Mouse (Mus musculus) hindbrain, embryonic 10.5 days (tissue): ENCODE results near the gene Ap2m1. TPM values are rescaled to one million over a fixed set of nuclear protein-coding genes. Genes with fewer than 3 reads are reported as not detected.

ENCODE experiments used
- DNase-seq: peaks from one replicate; pipeline ENCODE4 v3.0.0-alpha.2; 2017; ENCODE audit warnings: low spot score
- H3K27ac ChIP-seq: fragments of 300-500 bp; sonication (generic); 2 replicates; pipeline ENCODE4 v1.5.1; 2016; ENCODE audit warnings: mild to moderate bottlenecking, moderate library complexity
- H3K27me3 ChIP-seq: fragments of 300-500 bp; sonication (generic); 2 replicates; pipeline ENCODE4 v1.6.1; 2016; ENCODE audit warnings: mild to moderate bottlenecking; ENCODE audit not compliant: poor library complexity, insufficient read depth, severe bottlenecking
- H3K36me3 ChIP-seq: fragments of 300-500 bp; sonication (generic); 2 replicates; pipeline ENCODE4 v1.6.1; 2016; ENCODE audit warnings: mild to moderate bottlenecking, moderate library complexity
- H3K4me1 ChIP-seq: fragments of 300-500 bp; sonication (generic); replicated peaks from 2 replicates; pipeline ENCODE4 v1.6.1; 2016; ENCODE audit warnings: mild to moderate bottlenecking
- H3K4me3 ChIP-seq: fragments of 300-500 bp; sonication (generic); 2 replicates; pipeline ENCODE4 v1.5.1; 2016; ENCODE audit warnings: mild to moderate bottlenecking, moderate library complexity
- H3K9me3 ChIP-seq: fragments of 300-500 bp; sonication (generic); 2 replicates; pipeline ENCODE4 v1.6.1; 2016; ENCODE audit warnings: mild to moderate bottlenecking, moderate library complexity
- WGBS: fragments of 180-500 bp; shearing (Covaris S2); methylation state at CpG from one replicate; pipeline ENCODE4 v1.1.7; 2016; 5-methylcytosine and 5-hydroxymethylcytosine counted together
- polyA plus RNA-seq: library from polyadenylated mRNA; unstranded; fragments of >200 nt; fragmentation: Nextera tagmentation; extraction: Ambion mirVana; gene quantifications from 2 replicates; pipeline ENCODE4 v1.2.1, GENCODE M21; 2016

The Ap2m1 gene
- polyA plus RNA-seq, 1 experiment from 2014 or later = 825 TPM

DNA sequence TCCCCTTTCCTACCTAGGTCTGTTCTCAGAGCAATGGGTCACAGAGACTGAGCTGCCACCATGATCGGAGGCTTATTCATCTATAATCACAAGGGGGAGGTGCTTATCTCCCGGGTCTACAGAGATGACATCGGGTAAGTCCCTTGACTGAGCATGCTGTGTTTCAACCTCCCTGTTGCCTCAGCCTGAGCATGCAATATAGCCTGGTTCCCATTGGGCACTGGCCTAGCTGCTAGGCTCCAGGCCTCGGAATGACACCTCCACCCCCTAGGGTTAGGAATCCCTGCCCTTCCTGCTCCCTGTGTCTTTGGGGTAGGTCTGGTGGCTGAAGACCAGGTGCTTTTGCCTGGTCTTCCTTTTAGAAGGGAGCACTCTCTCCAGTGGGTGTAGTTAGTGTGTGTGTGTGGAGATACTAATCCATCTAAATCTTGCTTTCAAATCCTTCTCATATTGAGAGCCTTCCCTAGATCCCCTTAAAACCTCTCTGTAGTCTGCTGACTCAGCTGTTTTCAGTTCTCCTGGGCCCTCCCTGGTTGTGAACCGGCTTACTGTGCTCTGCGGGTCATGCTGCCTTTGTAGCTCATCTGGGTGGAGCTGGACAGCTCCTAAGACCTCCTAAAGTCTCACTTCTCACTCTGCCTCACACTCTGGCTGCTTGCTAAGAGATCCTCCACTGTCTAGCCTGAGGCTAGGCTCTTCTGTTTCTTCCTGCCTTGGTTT lies 2.5 kb downstream of the Ap2m1 start:
- H3K36me3 ChIP-seq = peaks cover 68% of the 10 kb centered on the region
- 43% methylated on average over 6 of the region's 6 CpGs for WGBS
- no peak for DNase-seq
- H3K4me3 ChIP-seq = peak overlapping the region; percentile 79
- peak overlapping the region; percentile 74 for H3K27ac ChIP-seq
- no peaks in the 10 kb centered on the region for H3K27me3 ChIP-seq
- H3K4me1 ChIP-seq = peaks cover 31% of the 10 kb centered on the region
- no peaks in the 10 kb centered on the region for H3K9me3 ChIP-seq

DNA sequence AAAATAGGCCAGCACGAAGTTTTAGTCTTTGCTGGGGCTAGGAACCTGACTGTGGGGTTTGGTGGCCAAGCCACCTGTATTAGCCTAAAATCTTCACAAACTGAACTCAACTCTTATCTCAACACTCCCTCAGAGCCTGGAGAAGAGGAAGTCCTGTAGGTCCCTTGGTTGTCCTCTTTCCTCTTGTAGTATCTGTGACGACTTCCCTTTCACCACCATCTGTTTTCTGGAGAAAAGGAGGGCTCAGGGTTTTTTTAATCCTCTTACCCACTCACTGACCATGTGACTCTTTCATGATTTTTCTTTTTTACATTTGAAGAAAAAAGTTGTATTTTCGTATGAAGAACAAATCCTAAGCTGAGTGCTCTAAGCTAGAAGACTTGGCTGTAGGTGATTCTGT lies 4.4 kb downstream of the Ap2m1 start:
- WGBS = 78% methylated on average over 3 of the region's 3 CpGs
- Histone ChIP-seq H3K4me1 (peaks cover 31% of the 10 kb centered on the region), H3K36me3 (peaks cover 74% of the 10 kb centered on the region), H3K27ac (no peak overlapping the region), H3K27me3 (no peaks in the 10 kb centered on the region), H3K4me3 (no peak overlapping the region), H3K9me3 (no peaks in the 10 kb centered on the region)
- DNase-seq = no peak

DNA sequence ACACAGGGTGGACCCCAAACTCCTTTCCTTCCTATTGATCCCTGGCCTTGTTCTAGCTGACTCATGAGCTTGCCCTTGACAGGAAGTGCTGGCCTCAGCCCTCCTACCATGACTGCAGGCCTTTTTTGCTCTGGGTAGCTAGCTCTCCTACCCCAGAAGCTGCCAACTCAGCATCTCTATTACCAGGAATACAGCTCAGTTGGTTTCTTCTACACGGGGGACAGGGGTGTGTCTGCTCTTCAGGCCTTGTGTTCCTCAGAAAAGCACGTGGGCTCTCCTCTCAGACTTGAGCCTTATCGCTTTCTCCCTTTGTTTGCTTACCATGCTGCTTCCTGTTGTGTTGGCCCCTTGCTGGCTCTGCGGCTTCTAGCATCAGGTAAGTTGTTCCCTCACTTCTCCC lies 5.2 kb downstream of the Ap2m1 start:
- Histone ChIP-seq H3K4me1 (peaks cover 31% of the 10 kb centered on the region), H3K4me3 (no peak overlapping the region), H3K36me3 (peaks cover 82% of the 10 kb centered on the region), H3K27me3 (no peaks in the 10 kb centered on the region), H3K9me3 (no peaks in the 10 kb centered on the region), H3K27ac (no peak overlapping the region)
- DNase-seq = no peak
- 88% methylated on average over 4 of the region's 4 CpGs for WGBS

DNA sequence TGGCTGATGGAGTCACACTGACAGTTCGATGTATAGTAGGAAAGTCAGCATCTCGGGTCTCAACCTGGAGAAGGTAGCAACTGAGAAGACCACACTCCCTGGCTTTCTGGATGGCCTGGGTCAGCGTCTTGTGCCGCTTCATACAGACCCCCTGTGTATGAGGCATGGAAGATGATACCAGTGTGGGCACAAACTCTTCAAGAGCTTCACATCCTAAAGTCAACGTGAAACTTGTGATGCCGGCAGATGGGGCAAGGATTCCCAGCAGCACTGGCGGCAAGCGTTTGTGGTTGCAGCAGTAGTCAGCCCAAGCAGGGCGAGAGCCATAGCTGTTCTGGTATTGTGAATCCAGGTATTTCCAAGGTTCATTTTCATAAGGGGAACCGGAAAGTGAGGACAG lies 10.4 kb downstream of the Ap2m1 start:
- Histone ChIP-seq H3K4me1 (peaks cover 18% of the 10 kb centered on the region), H3K4me3 (no peak overlapping the region), H3K9me3 (no peaks in the 10 kb centered on the region), H3K27me3 (no peaks in the 10 kb centered on the region), H3K27ac (no peak overlapping the region), H3K36me3 (peaks cover 64% of the 10 kb centered on the region)
- 92% methylated on average over 10 of the region's 10 CpGs for WGBS
- DNase-seq = no peak

DNA sequence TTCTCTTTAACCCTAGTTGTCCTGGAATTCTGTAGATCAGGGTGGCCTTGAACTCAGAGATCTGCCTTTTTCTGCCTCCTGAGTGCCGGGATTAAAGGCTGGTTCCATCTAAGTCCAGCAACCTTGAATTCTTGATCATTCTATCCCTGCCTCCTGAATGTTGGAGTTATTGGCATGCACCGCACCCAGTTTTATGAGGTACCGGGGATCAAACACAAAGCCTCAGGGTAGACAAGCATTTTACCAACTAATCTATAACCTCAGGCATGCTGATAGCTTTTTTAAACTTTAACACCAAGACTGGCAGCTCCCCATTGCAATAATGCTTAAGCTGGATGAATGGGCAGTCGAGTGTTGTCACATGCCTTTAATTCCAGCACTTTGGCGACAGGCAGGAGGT lies 12.1 kb downstream of the Ap2m1 start:
- Histone ChIP-seq H3K27ac (no peak overlapping the region), H3K4me3 (peak overlapping the region; percentile 68), H3K9me3 (no peaks in the 10 kb centered on the region), H3K36me3 (peaks cover 63% of the 10 kb centered on the region), H3K4me1 (peaks cover 18% of the 10 kb centered on the region), H3K27me3 (no peaks in the 10 kb centered on the region)
- no peak for DNase-seq
- 60% methylated on average over 5 of the region's 5 CpGs for WGBS

DNA sequence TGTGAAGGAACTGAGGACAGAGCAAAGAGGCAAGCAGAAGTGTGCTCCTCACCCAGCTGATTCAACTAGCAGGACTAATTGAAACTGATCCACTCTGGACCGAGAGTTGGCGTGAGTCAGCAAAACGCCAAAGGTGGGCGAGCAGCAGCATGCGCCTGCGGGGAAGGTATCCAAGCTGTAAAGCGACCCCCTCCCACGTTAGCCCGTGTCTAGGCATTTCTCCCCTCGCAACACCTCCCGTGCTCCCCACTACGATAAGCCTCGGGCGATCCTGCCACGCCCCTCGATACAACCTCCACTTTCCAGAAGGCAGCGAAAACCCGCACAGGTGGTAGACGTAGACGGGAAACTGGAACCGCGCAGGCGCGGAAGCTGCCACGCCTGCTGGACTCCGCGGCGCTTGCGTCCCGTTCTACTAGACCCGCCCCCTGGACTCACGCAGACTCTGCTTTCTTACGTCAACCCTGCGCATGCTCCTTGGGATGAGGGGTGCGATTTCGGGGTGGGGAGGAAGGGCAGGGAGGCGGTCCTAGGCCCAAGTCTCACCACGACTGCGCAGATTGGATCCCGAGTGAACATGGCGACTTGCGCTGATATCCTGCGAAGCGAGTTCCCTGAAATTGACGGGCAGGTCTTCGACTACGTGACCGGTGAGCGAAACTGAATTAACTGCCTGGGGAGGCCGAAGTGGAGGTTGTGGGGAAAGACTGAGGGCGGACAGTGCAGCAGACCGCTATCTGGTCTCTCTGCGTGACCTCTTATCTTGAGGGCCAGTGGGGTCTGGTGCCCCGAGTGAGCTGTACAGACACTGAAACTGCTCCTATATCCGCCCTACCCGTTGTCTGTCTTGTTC lies 13.0 kb downstream of the Ap2m1 start, which contains the start of gene Abcf3:
TSS of gene Abcf3 (plus strand) at position 482 of the 853 bp plus-strand sequence.
- Histone ChIP-seq H3K27me3 (no peaks in the 10 kb centered on the region), H3K9me3 (no peaks in the 10 kb centered on the region), H3K4me1 (peaks cover 18% of the 10 kb centered on the region), H3K36me3 (peaks cover 64% of the 10 kb centered on the region), H3K4me3 (peak within 1 kb of the TSS; percentile 68), H3K27ac (peak within 1 kb of the TSS; percentile 88)
- WGBS = under 1% methylated on average over 56 of the region's 56 CpGs
- DNase-seq = peak; percentile 98

DNA sequence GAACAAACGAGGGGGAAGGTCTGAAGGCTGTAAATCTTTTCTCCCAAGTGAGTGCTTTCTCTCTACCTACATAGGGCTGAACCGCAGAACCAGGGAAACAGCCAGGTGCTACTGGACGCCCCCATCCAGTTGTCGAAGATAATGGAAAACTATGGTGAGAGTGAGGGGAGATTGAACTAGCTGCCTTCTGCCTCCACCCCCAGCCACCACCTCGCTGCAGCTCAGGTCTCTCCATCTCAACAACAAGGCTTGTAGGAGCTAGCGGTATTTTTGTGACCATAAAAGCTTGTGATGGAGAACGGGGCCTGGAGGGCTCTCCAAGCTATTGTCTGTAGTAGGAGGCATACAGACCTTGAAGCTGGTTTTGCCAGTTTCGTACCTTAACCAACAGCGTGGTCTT lies 13.9 kb downstream of the Ap2m1 start:
- Histone ChIP-seq H3K4me1 (peaks cover 18% of the 10 kb centered on the region), H3K4me3 (peak overlapping the region; percentile 68), H3K27me3 (no peaks in the 10 kb centered on the region), H3K27ac (peak overlapping the region; percentile 88), H3K9me3 (no peaks in the 10 kb centered on the region), H3K36me3 (peaks cover 66% of the 10 kb centered on the region)
- 56% methylated on average over 9 of the region's 9 CpGs for WGBS
- DNase-seq = no peak

DNA sequence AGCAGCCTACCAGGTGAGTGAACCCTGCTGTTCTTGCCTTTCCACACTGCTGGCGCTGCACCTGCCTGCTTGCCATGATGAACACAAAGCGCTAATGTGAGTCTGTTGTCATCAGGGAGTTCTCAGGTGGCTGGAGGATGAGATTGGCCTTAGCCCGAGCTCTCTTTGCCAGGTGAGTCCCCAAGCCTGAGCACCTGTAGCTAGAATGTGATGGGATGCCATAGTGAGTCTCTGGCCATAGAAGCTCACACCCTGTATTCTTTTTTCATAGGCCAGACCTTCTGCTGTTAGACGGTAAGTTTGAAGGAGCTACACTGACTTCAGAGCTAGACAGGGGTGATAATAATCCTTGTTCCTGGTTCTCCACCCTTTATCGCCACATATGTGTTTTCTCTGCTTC lies 16.4 kb downstream of the Ap2m1 start:
- WGBS = 96% methylated on average over 5 of the region's 5 CpGs
- no peak for DNase-seq
- Histone ChIP-seq H3K4me1 (peaks cover 18% of the 10 kb centered on the region), H3K27ac (no peak overlapping the region), H3K9me3 (no peaks in the 10 kb centered on the region), H3K36me3 (peaks cover 62% of the 10 kb centered on the region), H3K4me3 (no peak overlapping the region), H3K27me3 (no peaks in the 10 kb centered on the region)

DNA sequence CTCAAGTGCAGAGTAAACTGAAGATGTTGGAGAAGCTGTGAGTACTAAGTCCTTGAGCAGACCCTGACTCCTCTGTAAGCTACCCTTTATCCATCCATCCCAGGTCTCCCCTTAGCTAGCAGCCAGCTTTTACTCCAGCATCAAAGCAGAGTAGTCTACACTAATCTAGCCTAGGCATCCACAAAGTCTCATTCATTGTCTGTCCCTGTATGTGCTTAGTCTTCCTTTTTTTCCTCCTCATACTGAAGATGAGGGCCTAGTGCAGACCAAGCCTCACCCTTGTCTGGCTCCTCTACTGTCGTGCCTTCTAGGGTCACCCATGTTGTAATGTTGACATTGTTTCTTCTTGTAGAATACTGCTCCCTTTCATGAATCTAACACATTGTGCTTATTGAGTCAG lies 17.3 kb downstream of the Ap2m1 start:
- peaks cover 70% of the 10 kb centered on the region for H3K36me3 ChIP-seq

DNA sequence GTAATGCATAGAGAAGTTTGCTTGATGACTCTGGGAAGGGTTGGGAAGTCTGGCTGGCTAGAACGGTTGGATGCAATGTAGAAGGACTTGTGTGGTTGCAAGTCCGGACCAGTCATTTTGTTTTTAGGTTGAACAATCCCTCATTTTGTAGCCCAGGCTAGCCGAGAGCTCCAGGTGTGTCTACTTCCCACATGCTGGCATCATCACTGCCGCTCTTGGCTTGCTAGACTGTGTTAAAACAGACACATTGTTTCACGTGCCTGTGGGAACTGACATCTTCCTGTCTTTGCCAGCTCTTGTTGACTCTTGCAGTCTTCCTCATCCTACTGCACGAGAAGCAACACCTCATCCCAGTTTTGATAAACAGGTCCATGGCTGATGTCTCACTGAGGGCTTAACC lies 19.7 kb downstream of the Ap2m1 start:
- 93% methylated on average over 6 of the region's 6 CpGs for WGBS
- Histone ChIP-seq H3K9me3 (no peaks in the 10 kb centered on the region), H3K4me3 (no peak overlapping the region), H3K27me3 (no peaks in the 10 kb centered on the region), H3K27ac (no peak overlapping the region), H3K36me3 (peaks cover 92% of the 10 kb centered on the region), H3K4me1 (no peaks in the 10 kb centered on the region)
- DNase-seq = no peak

More for the DNA sequence above, 17.3 kb downstream of the Ap2m1 start:
- Histone ChIP-seq H3K27me3 (no peaks in the 10 kb centered on the region), H3K9me3 (no peaks in the 10 kb centered on the region), H3K4me1 (peaks cover 16% of the 10 kb centered on the region), H3K27ac (no peak overlapping the region), H3K4me3 (no peak overlapping the region)
- 88% methylated on average over 1 of the region's 1 CpGs for WGBS
- no peak for DNase-seq

DNA sequence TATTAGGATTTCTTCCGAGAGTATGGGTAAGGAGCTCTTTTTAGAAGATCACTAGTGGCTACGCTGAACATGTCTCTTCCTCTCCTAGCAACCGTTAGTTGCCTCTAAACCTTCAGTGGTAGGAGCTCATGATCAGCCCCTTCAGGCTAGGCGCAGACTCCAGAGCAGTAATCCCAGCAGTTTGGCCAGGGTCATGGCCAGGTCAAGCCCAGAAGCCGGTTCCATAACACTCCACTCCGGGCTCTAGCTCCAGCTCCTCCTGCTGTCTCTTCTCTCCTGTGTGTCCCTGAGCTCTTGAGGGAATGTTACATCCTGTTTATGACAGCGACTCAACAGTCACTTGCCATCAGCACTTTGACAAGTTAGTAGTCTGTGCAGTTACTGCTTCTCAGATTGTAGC lies 22.1 kb downstream of the Ap2m1 start:
- 84% methylated on average over 7 of the region's 7 CpGs for WGBS
- H3K4me1 ChIP-seq = no peaks in the 10 kb centered on the region
- no peak overlapping the region for H3K27ac ChIP-seq
- no peaks in the 10 kb centered on the region for H3K9me3 ChIP-seq
- DNase-seq = no peak
- H3K4me3 ChIP-seq = no peak overlapping the region
- H3K36me3 ChIP-seq = peaks cover 93% of the 10 kb centered on the region
- H3K27me3 ChIP-seq = no peaks in the 10 kb centered on the region

DNA sequence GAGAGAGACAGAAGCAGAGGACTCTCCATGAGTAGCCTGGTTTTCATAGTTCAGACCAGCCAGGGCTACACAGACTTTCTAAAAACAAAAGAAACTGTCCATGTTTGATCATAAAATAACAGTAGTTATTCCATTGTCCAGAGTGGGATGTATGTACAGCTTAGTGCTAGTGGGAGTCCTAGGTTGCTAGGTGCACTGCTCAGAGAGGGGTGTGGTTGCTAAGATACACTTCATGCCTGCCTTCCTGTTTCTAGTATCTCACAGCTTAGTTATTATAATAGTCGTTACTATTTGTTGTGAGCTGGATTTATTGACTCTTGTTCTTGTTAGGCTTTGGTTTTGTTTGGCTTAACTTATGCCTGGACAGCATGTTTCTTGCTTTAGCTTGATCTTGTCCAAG lies 29.8 kb downstream of the Ap2m1 start:
- 63% methylated on average over 1 of the region's 1 CpGs for WGBS
- Histone ChIP-seq H3K36me3 (peaks cover 34% of the 10 kb centered on the region), H3K4me3 (no peak overlapping the region), H3K4me1 (no peaks in the 10 kb centered on the region), H3K27ac (no peak overlapping the region), H3K27me3 (no peaks in the 10 kb centered on the region), H3K9me3 (no peaks in the 10 kb centered on the region)
- no peak for DNase-seq

DNA sequence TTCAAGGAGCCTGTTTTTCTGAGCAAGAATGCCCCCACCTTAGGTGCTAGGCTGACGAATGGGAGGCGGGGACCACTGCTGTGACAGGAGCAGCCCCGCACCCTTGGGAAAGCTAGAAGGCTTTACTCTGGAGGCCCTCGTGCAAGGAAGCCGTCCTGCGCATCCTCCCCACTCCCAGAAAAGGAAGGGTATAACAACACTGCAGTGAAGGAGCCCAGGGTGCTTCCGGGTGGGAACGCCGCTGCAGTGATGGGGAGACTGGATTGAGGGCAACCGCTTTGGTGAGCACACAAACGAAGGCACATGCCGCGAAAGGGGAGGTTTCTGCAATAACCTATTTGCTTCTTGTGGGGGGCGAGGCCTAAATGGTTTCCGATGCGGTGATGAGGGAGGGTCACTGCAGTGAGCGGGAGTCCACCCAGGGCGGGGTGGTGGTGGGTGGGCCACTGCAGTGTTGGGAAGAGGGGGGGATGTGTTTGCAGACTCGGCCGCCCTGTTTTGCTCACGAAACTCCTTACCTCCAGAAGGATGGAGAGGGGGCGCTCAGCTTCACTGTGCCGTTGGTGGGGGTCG lies 54.2 kb downstream of the Ap2m1 start, which contains the start of gene Vwa5b2:
TSS of gene Vwa5b2 (plus strand) at position 106 of the 573 bp plus-strand sequence.
- peaks cover 67% of the 10 kb centered on the region for H3K27me3 ChIP-seq

More for the DNA sequence above, 54.2 kb downstream of the Ap2m1 start, which contains the start of gene Vwa5b2:
- WGBS = under 1% methylated on average over 24 of the region's 24 CpGs
- Histone ChIP-seq H3K36me3 (no peaks in the 10 kb centered on the region), H3K4me1 (peaks cover 26% of the 10 kb centered on the region), H3K9me3 (no peaks in the 10 kb centered on the region), H3K4me3 (peak within 1 kb of the TSS; percentile 67), H3K27ac (peak within 1 kb of the TSS; percentile 71)
- DNase-seq = no peak
